ENCODE assay signal across 7 mouse cellular contexts in genomic region chr11:63132151-63132500, GRCm38 (mm10). TPM values are rescaled to one million over a fixed set of nuclear protein-coding genes. Genes with fewer than 3 reads are reported as not detected.
DNase-seq lines count a peak whose midpoint lies in the region; ATAC-seq and TF ChIP-seq lines count a peak whose summit lies in the region.

No protein-coding gene starts in this region.

- peak overlapping the region; percentile 68 for H3K9ac ChIP-seq in forebrain, embryonic 11.5 days (ENCODE audit: low read length)
- peak overlapping the region; percentile 90 for H3K9ac ChIP-seq in limb, embryonic 14.5 days (ENCODE audit: low read depth, low read length, severe bottlenecking)
- H3K9ac ChIP-seq in stomach, embryonic 16.5 days (ENCODE audit: low read length) = peak overlapping the region; percentile 86

- H3K4me3 ChIP-seq in megakaryocyte, embryonic 14.5 days (replicated peaks) = peak overlapping the region; percentile 64
- H3K4me3 ChIP-seq in forebrain, embryonic 11.5 days (ENCODE audit: low read depth, low read length) = peak overlapping the region; percentile 51
- H3K4me3 ChIP-seq in limb, embryonic 14.5 days (replicated peaks; ENCODE audit: low read length) = peak overlapping the region; percentile 68
- peak overlapping the region; percentile 65 for H3K4me3 ChIP-seq in stomach, embryonic 16.5 days (replicated peaks; ENCODE audit: low read length)

- no peak for ATAC-seq in megakaryocyte, adult 5-6 weeks (ENCODE audit: poor library complexity, severe bottlenecking)
- ATAC-seq in forebrain, embryonic 11.5 days (replicated peaks; ENCODE audit: low FRiP score) = 0 out of 2 replicates have a peak, but pooled peaks have one; percentile 5
- ATAC-seq in limb, embryonic 14.5 days (ENCODE audit: low FRiP score, low read depth) = no peak; the same call in 1 of the 2 replicates
- no peak for ATAC-seq in stomach, embryonic 16.5 days (ENCODE audit: insufficient read depth, low FRiP score)

- H3K9me3 ChIP-seq in megakaryocyte, embryonic 14.5 days = no peaks in the 10 kb centered on the region
- no peaks in the 10 kb centered on the region for H3K9me3 ChIP-seq in forebrain, embryonic 11.5 days (ENCODE audit: control insufficient read depth, low read length)
- H3K9me3 ChIP-seq in limb, embryonic 14.5 days (ENCODE audit: control insufficient read depth, low read length) = no peaks in the 10 kb centered on the region
- no peaks in the 10 kb centered on the region for H3K9me3 ChIP-seq in stomach, embryonic 16.5 days (replicated peaks; ENCODE audit: control insufficient read depth, low read length)

- H3K4me2 ChIP-seq in forebrain, embryonic 11.5 days (ENCODE audit: low read depth, low read length, severe bottlenecking) = peak overlapping the region; percentile 91
- H3K4me2 ChIP-seq in limb, embryonic 14.5 days (replicated peaks; ENCODE audit: low read depth, low read length, severe bottlenecking) = peak overlapping the region; percentile 64
- H3K4me2 ChIP-seq in stomach, embryonic 16.5 days (ENCODE audit: low read depth, low read length) = peak overlapping the region; percentile 63

- peaks cover 78% of the 10 kb centered on the region for H3K27me3 ChIP-seq in megakaryocyte, embryonic 14.5 days (replicated peaks)
- peaks cover 45% of the 10 kb centered on the region for H3K27me3 ChIP-seq in forebrain, embryonic 11.5 days (ENCODE audit: control insufficient read depth, insufficient read depth, low read length)
- 0 out of 2 replicates have a peak, but pooled peaks cover 5% of the 10 kb centered on the region for H3K27me3 ChIP-seq in limb, embryonic 14.5 days (ENCODE audit: control insufficient read depth, insufficient read depth, low read length)
- peaks cover 2% of the 10 kb centered on the region; the same call in 1 of the 2 replicates for H3K27me3 ChIP-seq in stomach, embryonic 16.5 days (ENCODE audit: control insufficient read depth, insufficient read depth, low read length)

- H3K4me1 ChIP-seq in megakaryocyte, embryonic 14.5 days = peaks cover 12% of the 10 kb centered on the region
- H3K4me1 ChIP-seq in forebrain, embryonic 11.5 days (replicated peaks; ENCODE audit: control insufficient read depth, insufficient read depth, low read length) = peaks cover 12% of the 10 kb centered on the region; the same call in 1 of the 2 replicates
- H3K4me1 ChIP-seq in limb, embryonic 14.5 days (ENCODE audit: control insufficient read depth, insufficient read depth, low read length) = peaks cover 50% of the 10 kb centered on the region
- H3K4me1 ChIP-seq in stomach, embryonic 16.5 days (ENCODE audit: control insufficient read depth, insufficient read depth, low read length) = peaks cover 30% of the 10 kb centered on the region

- WGBS in forebrain, embryonic 11.5 days = under 1% methylated on average over 11 of the region's 11 CpGs
- WGBS in limb, embryonic 14.5 days = 2% methylated on average over 11 of the region's 11 CpGs
- WGBS in stomach, embryonic 16.5 days = 2% methylated on average over 11 of the region's 11 CpGs

- H3K36me3 ChIP-seq in megakaryocyte, embryonic 14.5 days (replicated peaks; ENCODE audit: low read length) = no peaks in the 10 kb centered on the region
- no peaks in the 10 kb centered on the region for H3K36me3 ChIP-seq in forebrain, embryonic 11.5 days (ENCODE audit: control insufficient read depth, insufficient read depth, low read length)
- peaks cover 33% of the 10 kb centered on the region for H3K36me3 ChIP-seq in limb, embryonic 14.5 days (ENCODE audit: control insufficient read depth, insufficient read depth, low read length)
- no peaks in the 10 kb centered on the region for H3K36me3 ChIP-seq in stomach, embryonic 16.5 days (ENCODE audit: control insufficient read depth, insufficient read depth, low read length)

- H3K27ac ChIP-seq in forebrain, embryonic 11.5 days (ENCODE audit: low read depth, low read length) = no peak overlapping the region
- peak overlapping the region; percentile 97 for H3K27ac ChIP-seq in limb, embryonic 14.5 days (replicated peaks; ENCODE audit: low read depth, low read length)
- H3K27ac ChIP-seq in stomach, embryonic 16.5 days (ENCODE audit: low read length) = peak overlapping the region; percentile 97

- no peak for TF ChIP-seq POLR2A in limb, embryonic 14.5 days (IDR thresholded peaks at IDR 0.05; ENCODE audit: borderline replicate concordance, extremely low read depth, insufficient read depth, insufficient read length)

- DNase-seq in forebrain, embryonic 11.5 days (ENCODE audit: low spot score) = no peak
- no peak for DNase-seq in limb, embryonic 14.5 days (ENCODE audit: low spot score)
- DNase-seq in frontal cortex, postnatal 25 days (ENCODE audit: low spot score in 2 of 2) = no peak
- DNase-seq in thymus, postnatal 10 days (ENCODE audit: low spot score in 2 of 2) = no peak

RNA-seq across cellular contexts. Expression of gene Pmp22, which starts 3.3 kb away (rescaled TPM):
- 9.8 and 32.4 TPM in 2 replicates for polyA plus RNA-seq in megakaryocyte, embryonic 14.5 days (2012; ENCODE audit: insufficient read depth, low replicate concordance)
- 0.45 and 2.0 TPM in 2 replicates for total RNA-seq in megakaryocyte, adult 5-6 weeks (2015)
- 0.20 TPM in 1 of 2 replicates, not detected in the other for total RNA-seq in megakaryocyte, adult 5-6 weeks (2017)
- 19.0 and 20.9 TPM in 2 replicates for polyA plus RNA-seq in forebrain, embryonic 11.5 days (2014; fragmentation: Nextera tagmentation; extraction: Ambion mirVana)
- polyA plus RNA-seq in limb, embryonic 14.5 days (2012; rRNA removed) = 155 and 202 TPM in 2 replicates
- 277 and 284 TPM in 2 replicates for polyA plus RNA-seq in limb, embryonic 14.5 days (2014; fragmentation: Nextera tagmentation; extraction: Ambion mirVana)
- polyA plus RNA-seq in stomach, embryonic 16.5 days (2015; fragmentation: Nextera tagmentation; extraction: Ambion mirVana) = 200 and 221 TPM in 2 replicates
